20 mouse cellular contexts compared by ENCODE assay signal in genomic region chr11:5974053-5974452, GRCm38 (mm10). TPM values are rescaled to one million over a fixed set of nuclear protein-coding genes. Genes with fewer than 3 reads are reported as not detected.
"Had no signal": no experiment of that assay in that cellular context is flagged by ENCODE, and none has a peak within 500 bp of the region (broad histone marks: within the 10 kb centered on the region; RNA-seq: fewer than 3 reads in every experiment).

No protein-coding gene starts in this region.

- H3K4me3 ChIP-seq: limb, embryonic 10.5 days; limb, embryonic 13.5 days; liver, embryonic 13.5 days; midbrain, embryonic 10.5 days; midbrain, embryonic 13.5 days; myocyte; neural tube, embryonic 13.5 days had no signal

- DNase-seq: kidney, adult 18-20 months; kidney, adult 9 months; kidney, postnatal 14 days; kidney, postnatal 4 days; layer of hippocampus, postnatal 36 days; liver; liver, embryonic 13.5 days; lung, embryonic 14.5 days; lung, postnatal 10 days; lung, postnatal 36 days; thymus, adult 18-20 months; thymus, postnatal 36 days had no signal

- H3K27ac ChIP-seq: limb, embryonic 13.5 days; liver, embryonic 13.5 days; midbrain, embryonic 10.5 days; midbrain, embryonic 13.5 days; neural tube, embryonic 13.5 days had no signal

- H3K4me1 ChIP-seq: midbrain, embryonic 13.5 days had no signal

- ATAC-seq: midbrain, embryonic 13.5 days; midbrain, embryonic 16.5 days had no signal

RNA-seq across cellular contexts. Expression of gene Gck, which starts 24.2 kb away (rescaled TPM):
- total RNA-seq: monocyte, adult 5-6 weeks had no signal
